Mouse (Mus musculus) layer of hippocampus, adult 9-11 months (tissue): ENCODE data around the gene Iqcd.

Experiments used
- DNase-seq: peaks from one replicate; pipeline ENCODE4 v3.0.0; 2022

Gene Iqcd

GRCm38 (mm10) chr5:120588569-120589094 is at the start of gene Iqcd, which contains the start of gene Tpcn1:
TSS of gene Iqcd (plus strand) at chr5:120589016.
TSS of gene Tpcn1 (minus strand) at chr5:120588673.
- DNase-seq, result peak; percentile 100

DNA sequence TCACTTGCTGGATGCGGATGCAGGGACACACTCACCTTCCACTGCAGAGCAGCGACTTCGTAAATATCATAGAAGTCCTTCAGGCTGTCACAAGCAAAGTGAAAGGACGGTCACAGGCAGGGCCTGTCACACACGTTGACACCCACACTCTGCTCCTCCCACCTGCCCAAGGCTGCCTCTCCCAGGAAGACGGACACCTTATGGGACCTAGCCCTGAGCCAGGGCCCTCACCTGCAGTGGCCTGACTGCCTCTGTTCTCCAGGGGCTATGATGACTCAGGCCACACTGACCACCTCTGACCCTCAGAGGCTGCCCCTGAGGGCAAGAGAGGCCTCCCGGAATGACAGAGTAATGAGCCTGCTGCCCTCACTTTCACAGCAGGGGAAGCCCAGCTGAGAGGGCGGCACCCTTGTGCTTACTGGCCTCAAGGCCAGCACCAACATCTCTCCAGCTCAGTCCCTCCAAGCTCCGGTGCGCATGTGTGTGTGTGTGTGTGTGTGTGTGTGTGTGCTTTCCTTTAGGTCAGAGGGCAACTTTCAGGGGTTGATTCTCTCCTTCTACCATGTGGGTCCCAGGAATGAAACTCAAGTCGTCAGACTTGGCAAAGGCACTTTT is 40.5 kb upstream of the Iqcd start:
- DNase-seq, result no peak

DNA sequence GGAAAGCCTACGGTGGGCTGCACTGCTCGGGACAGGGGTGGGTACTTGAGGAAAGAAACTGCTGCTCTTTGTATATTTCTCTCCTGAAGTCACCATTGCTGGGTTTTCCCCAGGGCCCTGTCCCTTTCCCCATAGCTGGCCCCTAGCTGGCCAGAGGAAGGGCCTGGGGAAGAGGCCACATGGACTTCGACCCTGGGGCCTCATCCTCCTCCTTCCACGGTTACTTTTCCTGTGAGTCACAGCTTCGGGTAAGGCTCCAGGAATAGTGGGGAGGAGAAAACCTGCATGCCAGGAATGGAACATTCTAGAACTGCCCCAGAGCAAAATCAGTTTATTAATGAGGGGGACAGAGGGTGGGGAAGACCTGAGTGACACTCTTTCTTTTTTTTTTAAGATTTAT is 38.7 kb upstream of the Iqcd start:
- no peak for DNase-seq

DNA sequence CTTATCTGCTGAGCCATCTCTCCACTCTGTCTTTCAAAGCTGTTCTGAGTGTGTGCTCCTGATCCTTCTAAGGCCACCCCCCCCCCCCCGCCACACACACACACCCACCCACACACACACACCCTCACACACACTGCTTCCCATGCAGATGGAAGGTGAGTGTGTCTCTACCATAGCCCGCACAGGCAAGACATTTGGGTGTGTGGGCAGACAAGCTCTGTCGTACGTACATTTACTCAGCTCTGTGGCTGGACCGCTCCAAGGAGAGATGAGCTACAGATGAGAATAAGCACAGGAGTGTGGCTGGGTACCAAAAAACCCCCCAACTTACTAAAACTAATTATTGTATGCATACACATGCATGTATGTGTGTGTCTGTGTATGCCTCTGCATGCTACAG is 38.1 kb upstream of the Iqcd start:
- DNase-seq, result peak; percentile 68

DNA sequence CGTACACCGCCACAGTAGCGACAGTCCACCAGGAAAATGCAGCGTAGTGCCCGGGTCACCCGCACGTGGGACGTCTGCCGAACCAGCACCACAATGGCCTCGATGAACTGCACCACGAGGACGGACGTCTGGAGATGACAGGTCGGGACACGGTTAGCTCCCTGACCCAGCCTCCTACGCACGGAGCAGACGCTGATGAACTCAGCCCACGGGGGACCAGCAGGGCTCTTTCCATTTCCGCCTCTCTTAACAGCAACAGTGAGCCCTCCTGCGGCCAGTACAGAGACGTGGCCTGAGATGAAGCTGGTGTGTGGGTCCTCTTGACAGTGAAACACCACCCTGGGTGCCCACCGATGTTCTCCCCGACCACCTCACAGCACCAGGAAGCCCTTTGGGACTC is 32.9 kb upstream of the Iqcd start:
- no peak for DNase-seq

DNA sequence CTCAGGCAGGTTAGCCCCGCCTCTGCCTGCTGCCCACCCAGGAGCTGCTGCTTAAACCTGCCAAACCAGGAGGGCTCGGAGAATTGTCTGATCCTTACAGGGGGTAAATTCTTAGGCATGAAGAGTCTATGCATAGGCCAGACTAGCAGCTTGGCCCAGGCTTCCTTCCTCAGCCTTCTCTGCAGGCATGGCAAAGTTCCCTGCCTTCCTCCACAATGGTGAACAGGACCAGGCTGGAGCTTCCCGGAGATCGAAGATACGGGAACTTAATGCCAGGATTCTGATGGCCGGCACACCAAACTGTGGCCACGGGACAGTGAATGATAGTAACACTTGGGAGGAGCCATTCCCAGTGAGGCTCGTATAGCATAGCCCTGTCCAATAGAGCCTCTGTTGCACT is 30.8 kb upstream of the Iqcd start:
- no peak for DNase-seq

DNA sequence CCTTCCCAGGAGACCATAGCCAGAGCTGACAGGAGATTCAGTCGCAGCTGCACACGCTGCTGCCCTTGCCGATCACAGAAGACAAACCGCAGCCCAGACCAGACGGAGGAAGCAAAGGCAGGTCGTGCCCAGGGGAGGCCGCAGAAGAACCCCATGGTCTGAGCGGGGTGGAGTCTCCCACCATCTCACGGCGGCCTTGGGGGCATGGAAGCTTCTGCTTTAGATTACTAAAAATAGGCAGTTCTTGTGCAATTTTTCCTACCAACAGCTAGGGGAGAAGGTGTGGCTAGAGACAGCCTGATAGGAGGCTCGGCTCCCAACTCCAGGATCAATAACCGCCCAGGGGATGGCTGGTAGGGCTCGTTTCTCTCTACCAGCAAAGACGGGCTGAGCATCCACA is 30.1 kb upstream of the Iqcd start:
- peak; percentile 85 for DNase-seq

GRCm38 (mm10) chr5:120560129-120560615 is 28.6 kb upstream of the Iqcd start:
- DNase-seq, result no peak

DNA sequence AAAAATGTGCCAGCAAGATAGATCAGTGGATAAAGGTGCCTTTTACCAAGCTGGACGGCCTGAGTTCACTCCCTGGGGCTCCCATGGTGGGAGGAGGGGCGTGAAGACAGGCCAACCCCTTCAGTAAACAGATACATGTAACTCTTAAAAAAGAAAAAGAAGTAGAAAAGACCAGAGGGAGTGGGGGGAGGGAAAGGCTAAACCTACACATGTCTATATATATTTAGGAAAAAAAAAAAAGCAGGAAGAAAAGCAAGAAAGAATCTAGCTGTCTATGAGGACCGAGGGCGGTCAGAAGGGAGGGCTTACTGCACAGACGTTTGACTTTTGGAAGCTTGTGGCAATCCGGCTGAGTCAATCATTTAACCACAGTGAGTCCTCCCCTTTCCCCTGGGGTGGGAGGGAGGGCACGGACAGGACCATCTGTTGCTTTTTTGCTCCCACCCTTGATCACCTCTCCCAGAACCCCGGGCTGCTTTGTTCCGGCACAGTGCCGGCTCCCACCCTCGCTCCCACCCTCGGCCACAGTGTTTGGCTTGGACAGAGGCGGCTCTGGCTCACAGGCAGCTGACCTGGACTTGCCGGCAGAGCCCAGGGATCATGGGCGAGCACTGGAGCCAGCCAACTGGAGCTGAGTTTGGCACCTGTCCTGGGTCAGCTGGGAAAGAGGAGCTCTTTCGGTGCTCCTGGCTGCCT is 28.1 kb upstream of the Iqcd start:
- peak; percentile 57 for DNase-seq

- no peak for DNase-seq
Observed at GRCm38 (mm10) chr5:120562956-120563913, 25.6 kb upstream of the Iqcd start.

DNA sequence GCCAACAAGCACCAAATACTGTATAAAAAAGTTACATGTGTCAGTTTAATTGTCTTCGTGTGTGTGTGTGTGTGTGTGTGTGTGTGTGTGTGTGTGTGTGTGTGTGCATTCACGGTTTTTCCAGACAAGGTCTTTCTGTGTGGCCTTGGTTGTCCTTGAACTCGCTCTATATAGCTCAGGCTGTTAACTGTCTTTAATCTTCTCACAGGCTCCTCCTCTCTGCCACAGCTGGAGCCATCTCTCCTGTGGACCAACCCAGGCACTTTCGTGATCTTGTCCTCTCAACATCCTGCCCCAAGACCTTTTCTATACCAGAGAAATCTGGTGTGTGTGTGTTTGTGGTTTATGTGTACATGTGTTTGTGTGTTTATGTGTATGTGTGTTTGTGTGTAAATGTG is 24.9 kb upstream of the Iqcd start:
- no peak for DNase-seq

DNA sequence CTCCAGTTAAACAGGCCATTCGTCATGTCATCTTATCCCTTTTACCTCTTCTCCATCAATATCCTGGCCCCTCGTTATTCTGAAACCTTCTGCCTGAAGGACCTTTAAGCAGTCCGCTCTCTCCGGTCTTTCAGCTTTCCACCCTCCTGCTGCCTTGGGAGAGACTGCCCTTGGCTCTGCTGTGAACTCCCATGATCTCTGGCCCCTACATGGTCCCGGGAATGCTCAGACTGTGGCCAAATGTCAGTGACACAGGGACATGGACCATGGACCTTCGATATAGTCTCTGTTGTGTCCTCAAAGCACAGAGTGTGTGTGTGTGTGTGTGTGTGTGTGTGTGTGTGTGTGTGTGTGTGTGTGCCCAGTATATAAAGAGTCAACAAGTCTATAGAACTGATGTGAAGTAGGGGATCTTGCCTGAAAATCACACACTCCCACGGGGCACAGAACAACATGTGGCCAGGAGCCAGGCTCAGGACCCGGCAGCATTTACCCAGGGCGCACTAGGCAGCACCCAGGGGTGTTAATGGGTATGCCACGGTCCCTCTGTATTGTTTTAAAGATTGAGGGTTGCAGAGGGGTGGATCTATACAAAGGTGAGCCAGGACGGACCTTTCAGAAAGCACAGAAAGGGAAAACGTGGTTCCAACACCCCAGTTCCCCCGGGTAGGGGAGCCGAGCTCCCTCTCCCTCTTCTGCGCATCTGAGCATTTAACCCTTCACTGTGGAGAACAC is 23.5 kb upstream of the Iqcd start:
- DNase-seq, result no peak

DNA sequence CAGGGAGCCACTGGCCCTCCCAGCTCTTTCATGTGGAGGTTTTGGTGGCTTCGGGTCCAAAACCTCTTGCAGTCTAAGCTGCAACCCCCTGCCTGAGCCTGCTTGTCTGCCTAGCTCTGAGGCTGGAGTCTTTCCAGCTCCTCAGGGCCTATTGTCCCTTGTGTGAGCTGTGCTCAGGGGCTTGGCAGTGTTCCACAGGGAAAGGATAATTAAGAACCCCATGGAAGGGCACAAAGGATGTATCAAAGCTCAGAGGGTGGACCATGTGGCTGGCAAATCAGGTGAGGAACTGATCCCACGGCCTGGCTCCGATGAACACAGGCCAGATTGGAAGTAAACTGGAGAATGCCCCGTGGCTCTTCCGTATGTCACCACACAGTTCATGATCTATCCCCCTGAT is 22.7 kb upstream of the Iqcd start:
- DNase-seq, result peak; percentile 78

DNA sequence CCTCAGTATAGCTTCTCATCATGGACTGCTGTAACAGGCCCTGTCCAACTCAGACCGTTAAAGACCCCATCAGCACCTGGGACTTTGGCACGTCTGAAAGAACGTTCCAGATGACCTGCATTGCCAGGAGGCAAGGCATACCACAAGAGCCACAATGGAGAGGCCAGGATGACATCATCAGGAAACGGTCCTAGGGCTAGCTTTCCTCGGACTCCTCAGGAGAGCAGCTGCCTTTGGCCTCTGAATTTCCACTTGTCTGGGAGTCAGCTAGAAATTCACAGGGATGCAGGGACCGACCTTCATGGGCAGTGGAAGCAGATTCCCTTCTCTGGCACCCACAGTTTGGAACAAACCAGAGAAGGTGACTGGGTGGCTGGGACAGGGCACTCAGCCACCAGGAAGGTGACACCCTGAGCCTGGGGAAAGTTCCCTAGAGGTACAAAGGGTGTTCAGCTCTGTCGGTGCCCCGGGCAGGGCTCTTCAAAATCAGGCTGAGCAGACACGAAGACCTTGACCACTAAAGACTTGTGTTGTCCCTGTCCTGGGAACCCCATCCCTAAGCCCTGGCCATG is 22.0 kb upstream of the Iqcd start:
- no peak for DNase-seq

- peak; percentile 52 for DNase-seq
Observed at GRCm38 (mm10) chr5:120567253-120567701, 21.5 kb upstream of the Iqcd start.

GRCm38 (mm10) chr5:120567761-120568211 is 21.0 kb upstream of the Iqcd start:
- no peak for DNase-seq

DNA sequence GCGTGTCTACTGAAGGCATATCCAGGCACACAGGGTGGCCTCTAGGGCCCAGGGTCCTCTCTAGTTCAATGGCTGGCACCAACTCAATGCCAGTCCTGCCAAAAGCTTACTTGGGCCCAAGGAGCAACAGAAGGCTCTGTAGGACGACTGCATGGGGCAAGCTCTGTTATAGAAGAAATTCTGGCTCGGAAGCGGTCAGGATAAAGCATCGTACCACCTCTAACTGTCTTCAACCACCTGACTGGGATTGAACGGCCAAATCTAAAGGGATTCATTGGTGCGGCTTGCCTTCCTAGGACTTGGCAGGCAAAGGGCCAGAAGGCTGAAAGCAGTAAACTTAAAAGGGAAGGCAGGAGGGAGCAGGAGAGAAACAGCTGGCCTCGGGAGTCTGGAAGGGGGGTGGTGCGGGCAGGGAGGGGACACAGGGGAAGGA is 20.5 kb upstream of the Iqcd start:
- no peak for DNase-seq

DNA sequence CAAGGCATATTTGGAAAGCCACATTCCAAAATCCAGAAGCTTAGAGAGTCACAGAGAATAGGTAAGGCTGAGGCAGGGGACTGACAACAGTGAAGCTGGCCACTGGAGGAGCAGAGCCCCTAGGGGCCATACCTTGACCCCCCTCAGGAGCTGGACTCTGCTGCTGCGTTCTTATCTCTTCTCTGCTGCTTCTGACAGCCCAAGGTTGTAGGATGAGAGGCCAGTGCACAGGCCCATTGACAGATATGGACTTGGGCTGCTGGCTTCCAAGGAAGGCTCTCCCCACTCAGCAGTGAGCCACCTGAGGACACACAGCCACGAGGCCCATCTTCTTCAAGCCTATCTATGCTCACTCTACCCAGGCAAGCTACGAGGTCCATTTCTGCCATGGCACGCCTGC is 19.9 kb upstream of the Iqcd start:
- no peak for DNase-seq

GRCm38 (mm10) chr5:120569791-120570190 is 19.0 kb upstream of the Iqcd start:
- no peak for DNase-seq

GRCm38 (mm10) chr5:120570289-120570897 is 18.4 kb upstream of the Iqcd start:
- no peak for DNase-seq

DNA sequence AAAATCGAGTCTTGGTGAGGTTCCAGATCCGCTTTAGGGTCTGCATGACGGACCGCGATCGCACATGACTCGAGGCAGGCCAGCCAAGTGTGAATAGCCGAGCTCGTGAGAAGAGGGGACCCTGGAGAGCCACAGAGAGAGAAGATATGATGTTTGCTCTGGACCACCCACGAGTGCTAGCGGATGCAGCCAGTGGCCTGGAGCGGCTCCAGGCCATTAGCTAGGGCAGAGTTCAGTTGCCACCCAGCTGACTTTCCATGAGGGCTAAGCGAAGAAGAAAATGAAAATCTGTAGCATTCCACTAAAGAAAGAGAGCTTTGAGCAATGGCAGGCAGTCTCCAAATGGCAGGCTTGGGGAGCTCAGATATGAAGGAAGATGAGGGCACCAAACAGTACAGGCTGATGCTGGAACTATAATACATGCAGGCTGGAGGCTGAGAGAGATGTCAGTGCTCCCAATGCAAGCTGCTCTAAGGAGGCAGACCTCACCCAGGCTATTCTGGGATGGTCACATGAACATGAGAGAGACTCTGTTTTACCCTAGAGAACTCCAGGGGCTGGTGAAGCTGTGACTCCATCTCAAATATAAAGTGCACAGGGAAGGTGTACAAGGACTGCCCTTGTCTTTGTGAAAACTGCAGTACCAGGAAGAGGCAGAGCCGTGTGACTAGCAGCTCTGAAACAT is 17.6 kb upstream of the Iqcd start:
- DNase-seq, result no peak
